7 mouse cellular contexts compared by ENCODE assay signal in genomic region chr13:59668501-59669093, GRCm38 (mm10). TPM values are rescaled to one million over a fixed set of nuclear protein-coding genes. Genes with fewer than 3 reads are reported as not detected.
DNase-seq lines count a peak whose midpoint lies in the region; ATAC-seq and TF ChIP-seq lines count a peak whose summit lies in the region.

No protein-coding gene starts in this region.

- ATAC-seq in activated CD4-positive, CD25-positive, alpha-beta regulatory T cell, adult 4 months: peak; percentile 87
- ATAC-seq in liver, embryonic 13.5 days (ENCODE audit: low read depth): peak; percentile 98

- intact Hi-C loops in heart, postnatal 10 days (cut with DNase I): no loop called here

- DNase-seq in heart, postnatal 10 days: peak; percentile 48 to 57
- DNase-seq in liver, embryonic 13.5 days: peak; percentile 79
- DNase-seq in spleen, adult 2 months (ENCODE audit: low read depth in 1 of 2, low spot score in 2 of 2): peak in 1 of 2 experiments; percentile 51
- DNase-seq in MN1 (ENCODE audit: low spot score): no peak
- no peak for DNase-seq in right cerebral cortex, postnatal 36 days (ENCODE audit: low spot score in 2 of 2)

- no peak for TF ChIP-seq CTCF in ES-Bruce4 (IDR thresholded peaks at IDR 0.05; ENCODE audit: low read depth, low read length)
- no peak for TF ChIP-seq CTCF in spleen, adult 2 months (IDR thresholded peaks at IDR 0.05; ENCODE audit: extremely low read depth, insufficient read depth, insufficient read length, insufficient replicate concordance)

- peaks cover 5% of the 10 kb centered on the region for H3K4me1 ChIP-seq in ES-Bruce4 (ENCODE audit: control insufficient read depth, insufficient read depth, low read length)
- peaks cover 83% of the 10 kb centered on the region for H3K4me1 ChIP-seq in liver, embryonic 13.5 days (replicated peaks)
- peaks cover 12% of the 10 kb centered on the region; the same call in 1 of the 2 replicates for H3K4me1 ChIP-seq in spleen, adult 2 months (ENCODE audit: control insufficient read depth, insufficient read depth, insufficient read length)

- peaks cover 9% of the 10 kb centered on the region for H3K36me3 ChIP-seq in ES-Bruce4 (ENCODE audit: control insufficient read depth, insufficient read depth, low read length, poor library complexity, severe bottlenecking)
- peaks cover 56% of the 10 kb centered on the region for H3K36me3 ChIP-seq in liver, embryonic 13.5 days
- peaks cover 3% of the 10 kb centered on the region; the same call in 1 of the 2 replicates for H3K36me3 ChIP-seq in spleen, adult 2 months (ENCODE audit: control insufficient read depth, insufficient read depth, low read length)

- H3K27me3 ChIP-seq in ES-Bruce4 (ENCODE audit: control insufficient read depth, insufficient read depth, low read length, poor library complexity, severe bottlenecking): no peaks in the 10 kb centered on the region
- no peaks in the 10 kb centered on the region for H3K27me3 ChIP-seq in liver, embryonic 13.5 days
- H3K27me3 ChIP-seq in spleen, adult 2 months (ENCODE audit: control insufficient read depth, insufficient read depth, low read length): no peaks in the 10 kb centered on the region

- no peak overlapping the region for H3K4me3 ChIP-seq in ES-Bruce4 (ENCODE audit: low read depth, low read length)
- peak overlapping the region; percentile 26 for H3K4me3 ChIP-seq in liver, embryonic 13.5 days (replicated peaks)
- peak overlapping the region; percentile 3; the same call in 1 of the 2 replicates for H3K4me3 ChIP-seq in spleen, adult 2 months (ENCODE audit: extremely low read depth, insufficient read depth, insufficient read length)

- 3% methylated on average over 11 of the region's 11 CpGs for WGBS in liver, embryonic 13.5 days (ENCODE audit: insufficient replicate concordance)
- WGBS in spleen, adult 2 months: 8% methylated on average over 11 of the region's 11 CpGs

- peak overlapping the region; percentile 60 for H3K4me2 ChIP-seq in liver, embryonic 13.5 days

- H3K9ac ChIP-seq in ES-Bruce4 (ENCODE audit: low read depth, poor library complexity, severe bottlenecking): peak overlapping the region; percentile 56; the same call in 1 of the 2 replicates
- H3K9ac ChIP-seq in liver, embryonic 13.5 days: peak overlapping the region; percentile 57

- TF ChIP-seq EP300 in ES-Bruce4 (IDR thresholded peaks at IDR 0.05; ENCODE audit: insufficient read depth, low read depth, low read length): no peak

- H3K9me3 ChIP-seq in ES-Bruce4 (replicated peaks; ENCODE audit: control insufficient read depth, insufficient read depth, low read length, poor library complexity, severe bottlenecking): no peaks in the 10 kb centered on the region
- H3K9me3 ChIP-seq in liver, embryonic 13.5 days (replicated peaks): no peaks in the 10 kb centered on the region

- H3K27ac ChIP-seq in ES-Bruce4 (ENCODE audit: insufficient read depth, low read length): peak overlapping the region; percentile 90
- peak overlapping the region; percentile 88 for H3K27ac ChIP-seq in liver, embryonic 13.5 days
- peak overlapping the region; percentile 75 for H3K27ac ChIP-seq in spleen, adult 2 months (ENCODE audit: insufficient read depth, low read length)

- TF ChIP-seq POLR2A in ES-Bruce4 (IDR thresholded peaks at IDR 0.05; ENCODE audit: insufficient read depth, low read length): no peak
- no peak for TF ChIP-seq POLR2A in spleen, adult 2 months (IDR thresholded peaks at IDR 0.05; ENCODE audit: low read depth, low read length)

RNA-seq across cellular contexts. Expression of gene Golm1, which starts 7.0 kb away (rescaled TPM):
- 54.9 and 58.3 TPM in 2 replicates for polyA plus RNA-seq in ES-Bruce4 (2011; ENCODE audit: insufficient read depth, insufficient read length, low read depth, missing spikeins)
- polyA plus RNA-seq in activated CD4-positive, CD25-positive, alpha-beta regulatory T cell, adult 4 months (2017; shearing (Covaris generic)): 10 to 100 TPM; 36.1 to 40.9 TPM
- total RNA-seq in heart, postnatal 10 days (2021): 10 to 100 TPM; 22.0 to 22.7 TPM
- 47.0 and 57.9 TPM in 2 replicates for polyA plus RNA-seq in liver, embryonic 13.5 days (2015; fragmentation: Nextera tagmentation; extraction: Ambion mirVana)
- 6.1 and 6.6 TPM in 2 replicates for polyA plus RNA-seq in spleen, adult 2 months (2012; rRNA removed)

RNA-seq across cellular contexts. Expression of gene 4921517D22Rik, which starts 25.3 kb away (rescaled TPM):
- not detected in 2 replicates for polyA plus RNA-seq in ES-Bruce4 (2011; ENCODE audit: insufficient read depth, insufficient read length, low read depth, missing spikeins)
- under 1 TPM in 1 of 2 experiments, not detected in 1; 0.48 TPM for polyA plus RNA-seq in activated CD4-positive, CD25-positive, alpha-beta regulatory T cell, adult 4 months (2017; shearing (Covaris generic))
- not detected for total RNA-seq in heart, postnatal 10 days (2021)
- not detected in 2 replicates for polyA plus RNA-seq in liver, embryonic 13.5 days (2015; fragmentation: Nextera tagmentation; extraction: Ambion mirVana)
- not detected in 2 replicates for polyA plus RNA-seq in spleen, adult 2 months (2012; rRNA removed)

RNA-seq across cellular contexts. Expression of gene Spata31d1a, which starts 41.5 kb away (rescaled TPM):
- polyA plus RNA-seq in ES-Bruce4 (2011; ENCODE audit: insufficient read depth, insufficient read length, low read depth, missing spikeins): 0.40 and 1.1 TPM in 2 replicates
- polyA plus RNA-seq in activated CD4-positive, CD25-positive, alpha-beta regulatory T cell, adult 4 months (2017; shearing (Covaris generic)): not detected
- total RNA-seq in heart, postnatal 10 days (2021): not detected
- polyA plus RNA-seq in liver, embryonic 13.5 days (2015; fragmentation: Nextera tagmentation; extraction: Ambion mirVana): 0.03 TPM in 1 of 2 replicates, not detected in the other
- polyA plus RNA-seq in spleen, adult 2 months (2012; rRNA removed): not detected in 2 replicates

RNA-seq across cellular contexts. Expression of gene Spata31d1b, which starts 43.5 kb away (rescaled TPM):
- polyA plus RNA-seq in ES-Bruce4 (2011; ENCODE audit: insufficient read depth, insufficient read length, low read depth, missing spikeins): 0.37 TPM in 1 of 2 replicates, not detected in the other
- not detected for polyA plus RNA-seq in activated CD4-positive, CD25-positive, alpha-beta regulatory T cell, adult 4 months (2017; shearing (Covaris generic))
- not detected for total RNA-seq in heart, postnatal 10 days (2021)
- polyA plus RNA-seq in liver, embryonic 13.5 days (2015; fragmentation: Nextera tagmentation; extraction: Ambion mirVana): not detected in 2 replicates
- polyA plus RNA-seq in spleen, adult 2 months (2012; rRNA removed): not detected in 2 replicates

Comparison
In these comparisons a context has a peak if more than half of its experiments do, and no peak if none do; other contexts are left out.
1. DNase-seq: peak in heart, postnatal 10 days (2 of 2) and liver, embryonic 13.5 days (single experiment); none in MN1 (single experiment) and right cerebral cortex, postnatal 36 days (0 of 2).
2. Peak in every context shown above with its lines, with median percentiles within 50 percentile points of each other: H3K27ac ChIP-seq.